In genomic region chr2:103239086-103239485, GRCm38 (mm10) we compare ENCODE assay signal across 23 mouse cellular contexts.
A peak's percentile ranks its signal among the peaks of the same experiment; 100 is the strongest.
DNase-seq lines count a peak whose midpoint lies in the region; TF ChIP-seq lines count a peak whose summit lies in the region.
"Had no signal": no experiment of that assay in that cellular context is flagged by ENCODE, and none has a peak within 500 bp of the region (broad histone marks: within the 10 kb centered on the region; RNA-seq: fewer than 3 reads in every experiment).

No protein-coding gene starts in this region.

- H3K9ac ChIP-seq in CH12.LX (ENCODE audit: insufficient read depth, low read depth), result no peak overlapping the region
- H3K9ac ChIP-seq: embryonic facial prominence, embryonic 15.5 days; forebrain, postnatal 0 days; liver, embryonic 12.5 days; lung, embryonic 14.5 days; neural tube, embryonic 13.5 days had no signal

- dilution Hi-C loops in CH12.LX (cut with MboI; ENCODE audit: extremely low pct_ligation_motif_present, extremely low pct_unique_long_range_greater_than_20kb, low sequenced_read_pairs), result no loop called here

- in situ Hi-C loops in CH12.LX (cut with MboI; ENCODE audit: low pct_ligation_motif_present, low pct_unique_long_range_greater_than_20kb, low sequenced_read_pairs), result no loop called here

- H3K27ac ChIP-seq in CH12.LX (ENCODE audit: insufficient read depth, low read depth), result no peak overlapping the region
- H3K27ac ChIP-seq: embryonic facial prominence, embryonic 15.5 days; forebrain, embryonic 10.5 days; hindbrain, embryonic 10.5 days; limb, embryonic 10.5 days; liver, embryonic 12.5 days; neural tube, embryonic 13.5 days had no signal

- H3K9me3 ChIP-seq in CH12.LX (replicated peaks; ENCODE audit: low read length), result no peaks in the 10 kb centered on the region
- H3K9me3 ChIP-seq: embryonic facial prominence, embryonic 15.5 days; forebrain, embryonic 10.5 days; hindbrain, embryonic 10.5 days; limb, embryonic 10.5 days; liver, embryonic 12.5 days; neural tube, embryonic 13.5 days had no signal

- no peak overlapping the region for H3K4me2 ChIP-seq in CH12.LX (ENCODE audit: insufficient read depth, low read depth, poor library complexity, severe bottlenecking)
- H3K4me2 ChIP-seq: embryonic facial prominence, embryonic 15.5 days; liver, embryonic 12.5 days; lung, embryonic 14.5 days; midbrain, embryonic 11.5 days; neural tube, embryonic 13.5 days had no signal

- no peak overlapping the region for H3K4me3 ChIP-seq in CH12.LX (replicated peaks in 1 of 3; ENCODE audit: low read depth in 2 of 3, low read length in 2 of 3, poor library complexity in 1 of 3)
- H3K4me3 ChIP-seq: embryonic facial prominence, embryonic 15.5 days; forebrain, embryonic 10.5 days; hindbrain, embryonic 10.5 days; limb, embryonic 10.5 days; liver, embryonic 12.5 days; neural tube, embryonic 13.5 days had no signal

- no peak for TF ChIP-seq RAD21 in CH12.LX (IDR thresholded peaks at IDR 0.05; ENCODE audit: low read depth, low read length)

- H3K27me3 ChIP-seq in CH12.LX (replicated peaks), result no peaks in the 10 kb centered on the region
- H3K27me3 ChIP-seq: embryonic facial prominence, embryonic 15.5 days; liver, embryonic 12.5 days; neural tube, embryonic 13.5 days had no signal

- TF ChIP-seq POLR2A in CH12.LX (IDR thresholded peaks at IDR 0.05; ENCODE audit: low read depth, low read length), result no peak

- no peaks in the 10 kb centered on the region for H3K79me2 ChIP-seq in CH12.LX (replicated peaks; ENCODE audit: control insufficient read depth, extremely low read depth, insufficient read depth, poor library complexity, severe bottlenecking)

- 0 out of 2 replicates have a peak, but pooled peaks have one; percentile 29 for TF ChIP-seq EP300 in CH12.LX (IDR thresholded peaks at IDR 0.05; ENCODE audit: low read length)

- peaks cover 3 to 6% of the 10 kb centered on the region in 2 experiments; a peak in 2 of 4 replicates for H3K4me1 ChIP-seq in CH12.LX (ENCODE audit: control insufficient read depth in 1 of 2, insufficient read depth in 2 of 2)
- H3K4me1 ChIP-seq: embryonic facial prominence, embryonic 15.5 days; forebrain, embryonic 10.5 days; hindbrain, embryonic 10.5 days; limb, embryonic 10.5 days; liver, embryonic 12.5 days; neural tube, embryonic 13.5 days had no signal

- peak; percentile 7 to 28 for DNase-seq in lung, adult 18-20 months
- no peak for DNase-seq in lung, postnatal 14 days
- peak; percentile 40 for DNase-seq in 3T3-L1 (ENCODE audit: low read depth, low spot score)
- peak; percentile 37 for DNase-seq in CH12.LX (ENCODE audit: extremely low read depth)
- peak; percentile 3 for DNase-seq in brain, adult 2 months (ENCODE audit: low read depth, low spot score)
- no peak for DNase-seq in spleen, adult 12 weeks (ENCODE audit: low spot score)
- DNase-seq in spleen, postnatal 4 days (ENCODE audit: low spot score in 2 of 2), result no peak
- DNase-seq: cerebellum, adult 11-12 months; cerebellum, postnatal 14 days; forebrain, postnatal 0 days; kidney, adult 11 months; kidney, postnatal 4 days; layer of hippocampus, adult 9-11 months; lung, embryonic 14.5 days; right cerebral cortex, postnatal 14 days; thymus, postnatal 25 days had no signal

- no peak for TF ChIP-seq CTCF in CH12.LX (conservative IDR thresholded peaks at IDR 0.05 in 1 of 2, IDR thresholded peaks at IDR 0.05 in 1 of 2; ENCODE audit: low read depth in 2 of 2, low read length in 2 of 2)

- H3K36me3 ChIP-seq in CH12.LX (replicated peaks in 1 of 2; ENCODE audit: control insufficient read depth in 1 of 2, insufficient read depth in 1 of 2, low read length in 1 of 2), result no peaks in the 10 kb centered on the region
- H3K36me3 ChIP-seq: embryonic facial prominence, embryonic 15.5 days; forebrain, embryonic 10.5 days; hindbrain, embryonic 10.5 days; limb, embryonic 10.5 days; liver, embryonic 12.5 days; neural tube, embryonic 13.5 days had no signal

TF ChIP-seq in CH12.LX, 34 proteins besides CTCF, POLR2A, EP300 and RAD21:
- TF ChIP-seq POLR2AphosphoS2 (IDR thresholded peaks at IDR 0.05; ENCODE audit: low read depth, low read length) (no peak), USF1 (IDR thresholded peaks at IDR 0.05; ENCODE audit: low read depth, low read length) (no peak), NRF1 (IDR thresholded peaks at IDR 0.05; ENCODE audit: low read depth, low read length) (no peak), ETS1 (conservative IDR thresholded peaks at IDR 0.05; ENCODE audit: low read depth, low read length) (peak; percentile 67), MEF2A (IDR thresholded peaks at IDR 0.05; ENCODE audit: borderline replicate concordance, low read depth, low read length) (peak; percentile 76; the same call in 1 of the 2 replicates), BHLHE40 (IDR thresholded peaks at IDR 0.05; ENCODE audit: low read depth, low read length) (no peak), MYC (IDR thresholded peaks at IDR 0.05; ENCODE audit: low read depth, low read length) (no peak), GABPA (IDR thresholded peaks at IDR 0.05; ENCODE audit: insufficient replicate concordance, low read depth, low read length) (no peak), JUN (IDR thresholded peaks at IDR 0.05; ENCODE audit: insufficient read depth, low read depth, low read length) (peak; percentile 72), ZC3H11A (IDR thresholded peaks at IDR 0.05; ENCODE audit: low read depth, low read length) (no peak), MAFK (IDR thresholded peaks at IDR 0.05; ENCODE audit: insufficient replicate concordance, low read length) (no peak), IRF4 (IDR thresholded peaks at IDR 0.05; ENCODE audit: low read depth, low read length) (peak; percentile 30; the same call in 1 of the 2 replicates), TCF12 (IDR thresholded peaks at IDR 0.05; ENCODE audit: low read depth, low read length) (no peak)

Comparison
In these comparisons a context has a peak if more than half of its experiments do, and no peak if none do; other contexts are left out.
1. DNase-seq: peak in lung, adult 18-20 months (2 of 2), 3T3-L1 (single experiment), CH12.LX (single experiment) and brain, adult 2 months (single experiment); none in lung, postnatal 14 days (single experiment), spleen, adult 12 weeks (single experiment) and spleen, postnatal 4 days (0 of 2).